Mouse (Mus musculus) bone marrow macrophage, adult 2 months (primary cell): ENCODE data around the gene Ppfibp1. TPM values are rescaled to one million over a fixed set of nuclear protein-coding genes. Genes with fewer than 3 reads are reported as not detected.
A peak's percentile ranks its signal among the peaks of the same experiment; 100 is the strongest.

Experiments
- H3K27ac ChIP-seq: 2 replicates; pipeline ENCODE4 v1.5.1; 2012; ENCODE audit warnings: low read depth, low read length; ENCODE audit not compliant: insufficient read depth
- H3K4me1 ChIP-seq: 2 replicates; pipeline ENCODE4 v1.6.1; 2012; ENCODE audit warnings: low read length; ENCODE audit not compliant: control insufficient read depth, insufficient read depth
- H3K4me3 ChIP-seq: 2 replicates; pipeline ENCODE4 v1.5.1; 2012; ENCODE audit warnings: mild to moderate bottlenecking, low read length, moderate library complexity; ENCODE audit not compliant: insufficient read depth
- CTCF ChIP-seq: IDR thresholded peaks from 2 replicates; pipeline ENCODE4 v1.5.1; 2012; ENCODE audit warnings: low read depth, mild to moderate bottlenecking, low read length, moderate library complexity
- POLR2A ChIP-seq: IDR thresholded peaks from 2 replicates; pipeline ENCODE4 v1.6.1; 2012; ENCODE audit warnings: mild to moderate bottlenecking, low read depth, low read length, borderline replicate concordance
- polyA plus RNA-seq: library from polyadenylated mRNA; stranded (reverse); fragments of >200 nt; gene quantifications from 2 replicates; pipeline ENCODE4 v1.2.4, GENCODE M21; 2012; ENCODE audit not compliant: missing spikeins, insufficient read depth, insufficient read length

The Ppfibp1 gene
- polyA plus RNA-seq, 1 experiment: 31.2 TPM

GRCm38 (mm10) chr6:147023568-147023967, 135.3 kb downstream of the Ppfibp1 start:
- Histone ChIP-seq H3K27ac (no peak overlapping the region), H3K4me3 (no peak overlapping the region), H3K4me1 (peaks cover 7% of the 10 kb centered on the region)
- TF ChIP-seq POLR2A (no peak), CTCF (no peak)

- H3K4me3 ChIP-seq: no peak overlapping the region
- H3K27ac ChIP-seq: no peak overlapping the region
Observed at GRCm38 (mm10) chr6:147024761-147025160, 136.5 kb downstream of the Ppfibp1 start.

GRCm38 (mm10) chr6:147028396-147028795, 140.1 kb downstream of the Ppfibp1 start:
- peaks cover 4% of the 10 kb centered on the region for H3K4me1 ChIP-seq
- H3K4me3 ChIP-seq: no peak overlapping the region
- TF ChIP-seq POLR2A: no peak
- H3K27ac ChIP-seq: no peak overlapping the region

More at GRCm38 (mm10) chr6:147024761-147025160, 136.5 kb downstream of the Ppfibp1 start:
- H3K4me1 ChIP-seq: peaks cover 7% of the 10 kb centered on the region
- TF ChIP-seq CTCF (no peak), POLR2A (no peak)

- TF ChIP-seq CTCF (no peak), POLR2A (no peak)
- no peak overlapping the region for H3K27ac ChIP-seq
- H3K4me3 ChIP-seq: no peak overlapping the region
- no peaks in the 10 kb centered on the region for H3K4me1 ChIP-seq
Observed at GRCm38 (mm10) chr6:147029591-147029990, 141.3 kb downstream of the Ppfibp1 start.

- Histone ChIP-seq H3K4me1 (no peaks in the 10 kb centered on the region), H3K27ac (no peak overlapping the region), H3K4me3 (no peak overlapping the region)
- TF ChIP-seq CTCF (no peak), POLR2A (no peak)
Observed at GRCm38 (mm10) chr6:147030096-147030885, 142.0 kb downstream of the Ppfibp1 start.

- TF ChIP-seq POLR2A (no peak), CTCF (no peak)
- H3K27ac ChIP-seq: no peak within 1 kb of the TSS
- H3K4me1 ChIP-seq: no peaks in the 10 kb centered on the region
Observed at GRCm38 (mm10) chr6:147032303-147032925, 144.1 kb downstream of the Ppfibp1 start, which contains the start of gene Rep15. Gene Rep15, plus strand, starts transcription at chr6:147032584.

DNA sequence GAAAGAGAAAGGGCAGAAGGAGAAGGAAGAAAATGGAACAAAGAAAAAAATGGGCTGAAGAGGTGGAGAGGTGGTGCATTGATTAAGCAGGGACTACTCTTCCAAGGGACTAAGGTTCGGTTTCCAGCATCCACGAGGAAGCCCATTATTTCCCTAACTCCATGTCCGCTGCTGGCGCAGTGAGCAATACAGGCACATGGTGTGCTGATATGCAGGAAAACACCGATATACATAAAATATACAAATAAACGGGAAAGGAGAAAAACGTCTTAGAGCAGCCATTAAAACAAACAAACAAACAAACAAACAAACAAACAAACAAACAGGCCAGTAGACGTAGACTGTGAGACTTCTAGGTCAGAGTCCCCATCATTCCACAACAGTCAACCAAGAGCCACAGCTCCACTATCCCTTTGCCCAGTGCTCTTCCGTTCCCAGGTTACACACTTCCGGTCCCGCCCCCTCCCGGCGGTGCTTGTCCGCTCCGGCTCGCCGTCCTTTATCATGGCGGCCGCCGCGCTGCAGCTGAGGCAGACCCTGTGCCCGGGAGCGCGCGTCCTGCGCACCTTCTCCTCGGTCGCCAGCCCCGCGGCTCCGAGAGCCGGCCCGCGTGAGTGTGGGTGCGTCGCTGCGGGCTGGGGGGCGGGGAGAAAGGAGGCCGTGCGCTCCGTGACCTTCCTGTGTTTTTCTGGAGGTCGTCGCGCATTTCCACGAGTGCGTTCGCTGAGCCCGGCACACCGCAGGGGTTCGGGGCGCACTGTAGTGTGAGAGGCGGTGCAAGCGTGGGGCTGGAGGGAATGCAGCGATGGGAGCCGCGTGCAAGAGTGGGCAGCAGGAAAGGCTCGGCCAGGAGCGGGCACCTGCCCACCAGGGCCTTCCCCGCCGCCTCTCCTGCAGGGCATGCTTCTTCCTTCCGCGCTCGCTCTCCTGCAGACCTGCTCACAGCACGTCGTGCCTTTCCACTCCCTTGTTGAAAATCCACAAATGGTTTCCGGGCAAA, 154.3 kb downstream of the Ppfibp1 start, which contains the start of gene Mrps35:
TSS of gene Mrps35 (plus strand) at position 474 of the 1,000 bp plus-strand sequence.
- Histone ChIP-seq H3K4me3 (peak within 1 kb of the TSS; percentile 76), H3K27ac (peak within 1 kb of the TSS; percentile 54), H3K4me1 (peaks cover 7% of the 10 kb centered on the region)
- no peak for TF ChIP-seq CTCF
- peak; percentile 54; the same call in 1 of the 2 replicates for TF ChIP-seq POLR2A

More at GRCm38 (mm10) chr6:147032303-147032925, 144.1 kb downstream of the Ppfibp1 start, which contains the start of gene Rep15:
- no peak within 1 kb of the TSS for H3K4me3 ChIP-seq

DNA sequence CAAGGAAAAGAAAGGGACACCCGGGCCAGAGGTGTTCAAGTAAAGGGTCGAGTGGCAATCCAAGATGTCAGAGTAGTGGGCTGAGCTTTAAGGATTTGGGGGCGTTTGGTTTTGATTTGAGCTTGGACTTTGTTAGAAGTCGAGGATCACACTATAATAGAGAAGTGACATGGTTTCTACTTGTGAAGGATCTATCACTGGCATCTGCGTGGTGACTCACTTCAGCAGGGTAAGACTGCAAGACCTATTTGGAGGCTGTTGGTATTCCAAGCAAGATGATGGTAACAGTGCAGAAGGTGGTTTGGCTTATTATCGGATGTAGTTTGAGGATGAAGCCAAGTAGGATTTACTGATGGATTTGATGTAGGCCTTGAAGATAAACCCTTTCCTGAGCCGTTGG, 155.3 kb downstream of the Ppfibp1 start:
- Histone ChIP-seq H3K4me3 (peak overlapping the region; percentile 76), H3K27ac (no peak overlapping the region), H3K4me1 (peaks cover 7% of the 10 kb centered on the region)
- TF ChIP-seq CTCF (no peak), POLR2A (no peak)

GRCm38 (mm10) chr6:147049239-147049805, 161.0 kb downstream of the Ppfibp1 start:
- TF ChIP-seq CTCF: no peak
- no peak for TF ChIP-seq POLR2A
- H3K4me3 ChIP-seq: no peak overlapping the region
- no peaks in the 10 kb centered on the region for H3K4me1 ChIP-seq
- no peak overlapping the region for H3K27ac ChIP-seq
